Mouse (Mus musculus) liver, embryonic 14.5 days (tissue): ENCODE measurements around the gene Pxk. TPM values are rescaled to one million over a fixed set of nuclear protein-coding genes. Genes with fewer than 3 reads are reported as not detected.

Experiments used
- ATAC-seq: fragments of 200-750 bp; cut with Nextera tagmentation; 2 replicates; pipeline ENCODE4 v1.8.0; 2017; ENCODE audit warnings: moderate number of reproducible peaks, mild to moderate bottlenecking, moderate library complexity; ENCODE audit not compliant: insufficient read depth
- DNase-seq, 3 experiments: peaks; one replicate each; pipeline ENCODE4 v3.0.0-alpha.2; 2012 to 2013; ENCODE audit warnings: low read depth in 3 of 3, low spot score in 3 of 3
- H3K27ac ChIP-seq: fragments of 300-500 bp; sonication (generic); 2 replicates; pipeline ENCODE4 v1.5.1; 2014; ENCODE audit warnings: moderate library complexity, mild to moderate bottlenecking, control low read depth, inconsistent platforms
- H3K27me3 ChIP-seq: fragments of 300-500 bp; sonication (generic); 2 replicates; pipeline ENCODE4 v1.6.1; 2014; ENCODE audit warnings: mild to moderate bottlenecking, low read length, moderate library complexity; ENCODE audit not compliant: control insufficient read depth, insufficient read depth
- H3K36me3 ChIP-seq: fragments of 300-500 bp; sonication (generic); replicated peaks from 2 replicates; pipeline ENCODE4 v1.6.1; 2014; ENCODE audit warnings: low read depth; ENCODE audit not compliant: control insufficient read depth, insufficient read depth
- H3K4me1 ChIP-seq, 2 experiments: fragments of 200-500 bp in 1 of 2; fragments of 300-500 bp in 1 of 2; sonication (generic) in 1 of 2; replicated peaks; 2 replicates each; pipeline ENCODE4 v1.6.1; 2012 to 2014; ENCODE audit warnings: antibody characterized with exemption in 1 of 2, inconsistent platforms in 1 of 2, low read length in 1 of 2; ENCODE audit not compliant: control insufficient read depth in 2 of 2, insufficient read depth in 2 of 2
- H3K4me2 ChIP-seq: fragments of 300-500 bp; sonication (generic); 2 replicates; pipeline ENCODE4 v1.6.1; 2014; ENCODE audit warnings: low read depth, mild to moderate bottlenecking, control low read depth, moderate library complexity
- H3K4me3 ChIP-seq, 2 experiments: fragments of 200-500 bp in 1 of 2; fragments of 300-500 bp in 1 of 2; sonication (generic) in 1 of 2; 2 replicates each; pipeline ENCODE4 v1.5.1; 2012 to 2014; ENCODE audit warnings: low read depth in 2 of 2, low read length in 2 of 2, mild to moderate bottlenecking in 2 of 2, control low read depth in 1 of 2, inconsistent platforms in 1 of 2, moderate library complexity in 1 of 2; ENCODE audit not compliant: insufficient read depth in 1 of 2
- H3K9ac ChIP-seq: fragments of 300-500 bp; sonication (generic); replicated peaks from 2 replicates; pipeline ENCODE4 v1.6.1; 2014; ENCODE audit warnings: mild to moderate bottlenecking, control low read depth, moderate library complexity
- H3K9me3 ChIP-seq: fragments of 300-500 bp; sonication (generic); 2 replicates; pipeline ENCODE4 v1.6.1; 2016; ENCODE audit warnings: low read length, mixed read lengths; ENCODE audit not compliant: control insufficient read depth
- CTCF ChIP-seq: IDR thresholded peaks from 2 replicates; pipeline ENCODE4 v1.5.1; 2016; ENCODE audit warnings: antibody characterized with exemption, low read depth, control low read depth
- EP300 ChIP-seq: IDR thresholded peaks from 2 replicates; pipeline ENCODE4 v1.6.1; 2016; ENCODE audit warnings: antibody characterized with exemption, low read depth
- WGBS: fragments of 180-500 bp; shearing (Covaris S2); extraction: QIAGEN DNeasy Blood & Tissue Kit; methylation state at CpG from one replicate; pipeline ENCODE4 v1.1.7; 2014; ENCODE audit not compliant: insufficient replicate concordance; 5-methylcytosine and 5-hydroxymethylcytosine counted together
- polyA plus RNA-seq, 2 experiments: library from polyadenylated mRNA; depleted of rRNA in 1 of 2; stranded (reverse) in 1 of 2; unstranded in 1 of 2; fragments of >200 nt; fragmentation: Nextera tagmentation in 1 of 2; extraction: Ambion mirVana in 1 of 2; gene quantifications; 2 replicates each; pipeline versions ENCODE4 v1.2.1 to v1.2.3; 2012 to 2014

Gene Pxk
- polyA plus RNA-seq, 2 experiments, result 7.1 to 10.3 TPM

GRCm38 (mm10) chr14:8056076-8056475 is 41.9 kb upstream of the Pxk start:
- Histone ChIP-seq H3K27ac (no peak overlapping the region), H3K4me3 (no peak overlapping the region), H3K27me3 (no peaks in the 10 kb centered on the region), H3K4me2 (no peak overlapping the region), H3K9me3 (no peaks in the 10 kb centered on the region), H3K4me1 (no peaks in the 10 kb centered on the region), H3K9ac (no peak overlapping the region), H3K36me3 (no peaks in the 10 kb centered on the region)
- DNase-seq, result no peak
- ATAC-seq, result no peak
- no peak for TF ChIP-seq EP300
- WGBS, result 72% methylated on average over 5 of the region's 5 CpGs

GRCm38 (mm10) chr14:8059938-8060337 is 38.1 kb upstream of the Pxk start:
- ATAC-seq (no peak), DNase-seq (no peak)
- Histone ChIP-seq H3K4me2 (no peak overlapping the region), H3K9me3 (no peaks in the 10 kb centered on the region), H3K36me3 (no peaks in the 10 kb centered on the region), H3K27ac (no peak overlapping the region), H3K9ac (no peak overlapping the region), H3K4me3 (no peak overlapping the region), H3K4me1 (peaks cover 0 to 18% of the 10 kb centered on the region in 2 experiments; a peak in 3 of 4 replicates), H3K27me3 (no peaks in the 10 kb centered on the region)
- WGBS, result 83% methylated on average over 7 of the region's 7 CpGs
- TF ChIP-seq CTCF, result no peak
- TF ChIP-seq EP300, result no peak

GRCm38 (mm10) chr14:8062076-8062475 is 35.9 kb upstream of the Pxk start:
- ATAC-seq (no peak), DNase-seq (no peak)
- TF ChIP-seq CTCF, result no peak
- TF ChIP-seq EP300, result no peak
- no peaks in the 10 kb centered on the region for H3K9me3 ChIP-seq
- no peak overlapping the region for H3K9ac ChIP-seq
- no peaks in the 10 kb centered on the region for H3K27me3 ChIP-seq
- H3K36me3 ChIP-seq, result no peaks in the 10 kb centered on the region
- H3K27ac ChIP-seq, result no peak overlapping the region
- H3K4me3 ChIP-seq, result no peak overlapping the region
- no peak overlapping the region for H3K4me2 ChIP-seq
- 11% methylated on average over 3 of the region's 3 CpGs for WGBS
- peaks cover 0 to 18% of the 10 kb centered on the region in 2 experiments; a peak in 3 of 4 replicates for H3K4me1 ChIP-seq

- Histone ChIP-seq H3K27me3 (no peaks in the 10 kb centered on the region), H3K4me2 (no peak overlapping the region), H3K27ac (no peak overlapping the region), H3K4me3 (no peak overlapping the region), H3K36me3 (no peaks in the 10 kb centered on the region), H3K9me3 (no peaks in the 10 kb centered on the region), H3K9ac (no peak overlapping the region), H3K4me1 (peaks cover 0 to 18% of the 10 kb centered on the region in 2 experiments; a peak in 3 of 4 replicates)
- DNase-seq (no peak), ATAC-seq (no peak)
- no peak for TF ChIP-seq CTCF
- TF ChIP-seq EP300, result no peak
- WGBS, result 71% methylated on average over 3 of the region's 3 CpGs
Measured at GRCm38 (mm10) chr14:8062537-8063301, 35.3 kb upstream of the Pxk start.

GRCm38 (mm10) chr14:8063835-8064785 is 33.9 kb upstream of the Pxk start:
- H3K9me3 ChIP-seq, result no peaks in the 10 kb centered on the region
- H3K4me3 ChIP-seq, result no peak overlapping the region
- no peak overlapping the region for H3K27ac ChIP-seq
- no peaks in the 10 kb centered on the region for H3K36me3 ChIP-seq
- DNase-seq (no peak), ATAC-seq (peak; percentile 86)
- WGBS, result 34% methylated on average over 8 of the region's 8 CpGs
- H3K27me3 ChIP-seq, result no peaks in the 10 kb centered on the region
- H3K9ac ChIP-seq, result no peak overlapping the region
- no peak overlapping the region for H3K4me2 ChIP-seq
- TF ChIP-seq EP300 (no peak), CTCF (no peak)
- H3K4me1 ChIP-seq, result peaks cover 0 to 18% of the 10 kb centered on the region in 2 experiments; a peak in 3 of 4 replicates
